Mouse (Mus musculus): ENCODE measurements at regions not wholly inside any gene's neighbourhood (a gene's known extent, or its start where the extent isn't known, plus 50 kb on each side); places are given as distances from the start of the nearest gene placed in this dataset.

- H3K36me3 ChIP-seq (ENCODE audit: control insufficient read depth, insufficient read depth, low read length): no peaks in the 10 kb centered on the region
- H3K4me3 ChIP-seq (replicated peaks; ENCODE audit: low read length): no peak overlapping the region
- no peaks in the 10 kb centered on the region for H3K9me3 ChIP-seq (ENCODE audit: control insufficient read depth, low read length)
- no peak overlapping the region for H3K9ac ChIP-seq (ENCODE audit: low read depth, low read length, severe bottlenecking)
- H3K4me2 ChIP-seq (replicated peaks; ENCODE audit: low read depth, low read length, severe bottlenecking): no peak overlapping the region
- 72% methylated on average over 4 of the region's 4 CpGs for WGBS
- peaks cover 10% of the 10 kb centered on the region for H3K4me1 ChIP-seq (ENCODE audit: control insufficient read depth, insufficient read depth, low read length)
- no peak for ATAC-seq (ENCODE audit: low FRiP score, low read depth)
- DNase-seq (ENCODE audit: low spot score): no peak
- TF ChIP-seq POLR2A (IDR thresholded peaks at IDR 0.05; ENCODE audit: borderline replicate concordance, extremely low read depth, insufficient read depth, insufficient read length): no peak
- H3K27me3 ChIP-seq (ENCODE audit: control insufficient read depth, insufficient read depth, low read length): no peaks in the 10 kb centered on the region
- H3K27ac ChIP-seq (replicated peaks; ENCODE audit: low read depth, low read length): no peak overlapping the region
Measured at GRCm38 (mm10) chr13:97512521-97512920, 247.9 kb downstream of the Gm10260 start.

DNA sequence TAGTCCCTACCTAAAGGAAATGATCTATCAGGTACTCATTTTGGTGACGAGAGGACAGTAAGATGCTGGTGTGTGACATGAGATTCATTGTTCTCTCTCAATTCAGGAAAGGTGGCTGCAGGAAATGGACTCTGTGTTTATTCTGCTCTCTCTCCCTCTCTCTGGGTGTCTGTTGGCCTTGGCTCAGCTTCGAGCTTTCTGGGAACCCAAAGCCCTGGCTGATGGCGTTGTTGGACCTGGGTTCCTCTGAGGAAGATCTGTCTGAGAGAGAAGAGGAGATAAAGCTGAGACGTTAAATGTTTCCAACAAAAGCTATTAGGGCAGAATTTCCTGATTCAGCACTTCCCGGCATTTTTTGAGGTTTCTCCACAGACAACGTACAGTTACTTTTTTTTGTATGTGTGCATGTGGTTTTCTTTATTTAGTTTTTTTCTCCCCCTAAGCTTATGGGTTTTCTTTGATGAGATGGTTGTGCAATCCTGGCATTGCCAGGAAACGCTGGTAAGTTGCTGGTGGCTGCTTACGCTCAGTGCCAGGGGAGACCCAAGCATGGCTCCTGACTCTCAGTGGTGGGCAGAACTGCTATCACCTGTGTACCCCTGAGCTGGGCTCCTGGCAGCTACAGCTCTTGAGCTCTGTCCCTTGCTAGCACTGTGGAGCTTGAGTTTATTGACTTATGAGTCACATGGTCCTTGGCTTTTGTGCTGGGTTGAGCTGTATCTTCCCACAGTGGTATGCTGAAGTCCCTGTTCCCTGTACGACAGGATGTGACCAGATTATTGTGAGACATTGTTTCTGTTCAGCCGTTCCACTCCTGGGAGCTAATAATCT, 249.8 kb downstream of the Gm10260 start:
- no peaks in the 10 kb centered on the region for H3K9me3 ChIP-seq (ENCODE audit: control insufficient read depth, low read length)
- H3K4me1 ChIP-seq (ENCODE audit: control insufficient read depth, insufficient read depth, low read length): peaks cover 10% of the 10 kb centered on the region
- no peak overlapping the region for H3K27ac ChIP-seq (replicated peaks; ENCODE audit: low read depth, low read length)
- DNase-seq (ENCODE audit: low spot score) (no peak), ATAC-seq (ENCODE audit: low FRiP score, low read depth) (no peak)
- no peak overlapping the region for H3K4me3 ChIP-seq (replicated peaks; ENCODE audit: low read length)
- no peaks in the 10 kb centered on the region for H3K36me3 ChIP-seq (ENCODE audit: control insufficient read depth, insufficient read depth, low read length)
- H3K27me3 ChIP-seq (ENCODE audit: control insufficient read depth, insufficient read depth, low read length): no peaks in the 10 kb centered on the region
- no peak overlapping the region for H3K9ac ChIP-seq (ENCODE audit: low read depth, low read length, severe bottlenecking)
- 60% methylated on average over 10 of the region's 10 CpGs for WGBS
- TF ChIP-seq POLR2A (IDR thresholded peaks at IDR 0.05; ENCODE audit: borderline replicate concordance, extremely low read depth, insufficient read depth, insufficient read length): no peak
- H3K4me2 ChIP-seq (replicated peaks; ENCODE audit: low read depth, low read length, severe bottlenecking): no peak overlapping the region

DNA sequence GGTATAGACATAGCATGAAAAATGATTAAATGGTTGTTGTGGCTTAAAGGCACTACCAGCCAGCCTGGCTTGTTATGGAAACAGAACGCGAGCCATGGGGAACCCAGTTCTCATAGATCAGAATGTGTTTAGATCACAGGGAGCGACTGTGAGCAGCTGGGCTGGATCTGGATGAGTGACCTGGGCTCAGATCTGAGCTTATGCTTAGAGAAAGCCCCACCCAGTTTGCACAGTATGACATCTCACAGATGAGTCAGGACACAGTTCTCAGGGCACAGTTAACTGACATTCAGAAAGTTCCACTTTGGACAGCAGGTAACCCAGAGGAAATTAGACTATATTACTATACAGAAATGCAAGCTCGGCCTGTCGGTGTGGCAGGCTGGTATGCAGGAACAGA, 255.5 kb downstream of the Gm10260 start:
- ATAC-seq (ENCODE audit: low FRiP score, low read depth): no peak

GRCm38 (mm10) chr13:97503955-97504739, 256.3 kb downstream of the Gm10260 start:
- DNase-seq (ENCODE audit: low spot score) (no peak), ATAC-seq (ENCODE audit: low FRiP score, low read depth) (no peak)
- H3K4me3 ChIP-seq (replicated peaks; ENCODE audit: low read length): no peak overlapping the region
- no peak overlapping the region for H3K27ac ChIP-seq (replicated peaks; ENCODE audit: low read depth, low read length)
- WGBS: 93% methylated on average over 10 of the region's 10 CpGs
- no peak overlapping the region for H3K9ac ChIP-seq (ENCODE audit: low read depth, low read length, severe bottlenecking)
- no peaks in the 10 kb centered on the region for H3K4me1 ChIP-seq (ENCODE audit: control insufficient read depth, insufficient read depth, low read length)
- no peak for TF ChIP-seq POLR2A (IDR thresholded peaks at IDR 0.05; ENCODE audit: borderline replicate concordance, extremely low read depth, insufficient read depth, insufficient read length)
- H3K9me3 ChIP-seq (ENCODE audit: control insufficient read depth, low read length): no peaks in the 10 kb centered on the region
- H3K4me2 ChIP-seq (replicated peaks; ENCODE audit: low read depth, low read length, severe bottlenecking): no peak overlapping the region
- no peaks in the 10 kb centered on the region for H3K36me3 ChIP-seq (ENCODE audit: control insufficient read depth, insufficient read depth, low read length)
- no peaks in the 10 kb centered on the region for H3K27me3 ChIP-seq (ENCODE audit: control insufficient read depth, insufficient read depth, low read length)

More for the DNA sequence above, 255.5 kb downstream of the Gm10260 start:
- Histone ChIP-seq H3K4me3 (replicated peaks; ENCODE audit: low read length) (no peak overlapping the region), H3K4me2 (replicated peaks; ENCODE audit: low read depth, low read length, severe bottlenecking) (no peak overlapping the region), H3K4me1 (ENCODE audit: control insufficient read depth, insufficient read depth, low read length) (no peaks in the 10 kb centered on the region), H3K36me3 (ENCODE audit: control insufficient read depth, insufficient read depth, low read length) (no peaks in the 10 kb centered on the region), H3K9ac (ENCODE audit: low read depth, low read length, severe bottlenecking) (no peak overlapping the region), H3K27ac (replicated peaks; ENCODE audit: low read depth, low read length) (no peak overlapping the region), H3K27me3 (ENCODE audit: control insufficient read depth, insufficient read depth, low read length) (no peaks in the 10 kb centered on the region), H3K9me3 (ENCODE audit: control insufficient read depth, low read length) (no peaks in the 10 kb centered on the region)
- TF ChIP-seq POLR2A (IDR thresholded peaks at IDR 0.05; ENCODE audit: borderline replicate concordance, extremely low read depth, insufficient read depth, insufficient read length): no peak
- DNase-seq (ENCODE audit: low spot score): no peak
- 93% methylated on average over 5 of the region's 5 CpGs for WGBS

GRCm38 (mm10) chr13:97503391-97503790, 257.0 kb downstream of the Gm10260 start:
- 79% methylated on average over 5 of the region's 5 CpGs for WGBS
- Histone ChIP-seq H3K27ac (replicated peaks; ENCODE audit: low read depth, low read length) (no peak overlapping the region), H3K4me2 (replicated peaks; ENCODE audit: low read depth, low read length, severe bottlenecking) (no peak overlapping the region), H3K4me3 (replicated peaks; ENCODE audit: low read length) (no peak overlapping the region), H3K36me3 (ENCODE audit: control insufficient read depth, insufficient read depth, low read length) (no peaks in the 10 kb centered on the region), H3K9me3 (ENCODE audit: control insufficient read depth, low read length) (no peaks in the 10 kb centered on the region), H3K4me1 (ENCODE audit: control insufficient read depth, insufficient read depth, low read length) (no peaks in the 10 kb centered on the region), H3K9ac (ENCODE audit: low read depth, low read length, severe bottlenecking) (no peak overlapping the region), H3K27me3 (ENCODE audit: control insufficient read depth, insufficient read depth, low read length) (no peaks in the 10 kb centered on the region)
- DNase-seq (ENCODE audit: low spot score) (no peak), ATAC-seq (ENCODE audit: low FRiP score, low read depth) (no peak)
- no peak for TF ChIP-seq POLR2A (IDR thresholded peaks at IDR 0.05; ENCODE audit: borderline replicate concordance, extremely low read depth, insufficient read depth, insufficient read length)
